Mouse (Mus musculus): ENCODE measurements around the gene Ngly1.

Ngly1 gene

DNA sequence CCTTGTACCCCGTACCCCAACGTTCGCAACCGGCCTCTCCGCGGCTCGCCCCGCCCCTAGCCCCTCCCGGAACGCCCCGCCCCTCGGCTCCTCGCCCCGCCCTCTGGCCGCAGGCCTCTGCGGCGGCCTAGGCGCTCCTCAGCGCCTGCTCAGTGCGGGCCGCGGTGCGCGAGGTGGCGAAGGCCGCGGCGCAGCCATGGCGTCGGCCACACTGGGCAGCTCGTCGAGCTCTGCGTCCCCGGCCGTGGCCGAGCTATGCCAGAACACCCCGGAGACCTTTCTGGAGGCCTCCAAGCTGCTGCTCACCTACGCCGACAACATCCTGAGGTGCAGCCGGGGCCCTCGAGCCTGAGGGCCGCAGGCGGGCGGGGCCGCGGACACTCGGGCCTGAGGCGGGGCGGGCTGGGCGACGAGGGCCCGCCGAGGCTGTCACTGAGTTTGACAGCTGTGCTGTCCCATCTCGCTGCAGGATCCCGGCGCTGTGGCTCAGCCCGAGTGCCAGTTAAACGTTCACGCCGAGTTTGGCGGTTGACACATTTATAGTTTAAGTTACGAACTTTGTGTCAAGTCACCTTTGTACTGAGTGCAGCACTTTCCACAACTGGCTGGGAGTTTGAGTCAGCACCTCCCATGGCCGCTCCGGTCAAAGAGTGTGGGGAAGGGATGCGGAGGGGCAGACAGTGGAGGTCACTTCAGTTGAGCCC, at the start of gene Ngly1, which contains the start of gene Oxsm:
Gene Ngly1 (plus strand): TSS at position 110 of the 704 bp plus-strand sequence.
Gene Oxsm (minus strand): TSS at position 638 of the 704 bp plus-strand sequence.
- DNase-seq (ENCODE audit: low spot score in 2 of 2) = peak; percentile 86 to 89

DNA sequence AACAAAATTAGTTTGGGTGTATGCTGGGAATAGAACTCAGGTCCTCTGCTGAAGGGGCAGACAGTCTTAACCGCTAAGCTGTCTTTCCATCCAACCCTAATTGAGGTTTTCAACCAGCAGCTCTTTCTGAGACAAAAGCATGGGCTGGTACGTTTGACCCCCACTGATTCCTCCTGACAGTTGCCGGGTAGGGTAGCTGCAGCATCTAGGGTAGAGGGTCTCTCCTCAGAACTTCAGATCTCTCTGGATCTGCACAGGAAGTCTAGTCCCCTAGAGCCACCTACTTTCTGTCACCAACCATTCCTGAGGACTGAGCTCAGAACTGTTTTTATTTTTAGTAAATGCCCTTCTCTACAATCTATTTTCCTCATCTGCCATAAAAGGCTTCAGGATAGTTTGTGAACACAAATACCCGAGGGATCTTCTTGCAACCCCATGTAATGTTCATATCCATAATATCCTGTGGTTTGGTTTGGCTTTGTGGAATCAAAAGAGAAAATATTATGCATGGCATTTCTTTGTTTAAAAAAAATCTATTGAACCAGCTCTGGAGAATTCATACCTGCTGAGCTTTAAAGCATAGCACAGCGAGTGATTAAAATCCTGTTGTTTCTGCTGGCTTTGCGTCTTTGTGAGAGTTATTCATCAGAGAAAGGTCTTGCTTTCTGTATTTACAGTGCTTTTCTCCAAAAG, 48.7 kb upstream of the Ngly1 start:
- no peak for DNase-seq (ENCODE audit: low spot score in 2 of 2)

DNA sequence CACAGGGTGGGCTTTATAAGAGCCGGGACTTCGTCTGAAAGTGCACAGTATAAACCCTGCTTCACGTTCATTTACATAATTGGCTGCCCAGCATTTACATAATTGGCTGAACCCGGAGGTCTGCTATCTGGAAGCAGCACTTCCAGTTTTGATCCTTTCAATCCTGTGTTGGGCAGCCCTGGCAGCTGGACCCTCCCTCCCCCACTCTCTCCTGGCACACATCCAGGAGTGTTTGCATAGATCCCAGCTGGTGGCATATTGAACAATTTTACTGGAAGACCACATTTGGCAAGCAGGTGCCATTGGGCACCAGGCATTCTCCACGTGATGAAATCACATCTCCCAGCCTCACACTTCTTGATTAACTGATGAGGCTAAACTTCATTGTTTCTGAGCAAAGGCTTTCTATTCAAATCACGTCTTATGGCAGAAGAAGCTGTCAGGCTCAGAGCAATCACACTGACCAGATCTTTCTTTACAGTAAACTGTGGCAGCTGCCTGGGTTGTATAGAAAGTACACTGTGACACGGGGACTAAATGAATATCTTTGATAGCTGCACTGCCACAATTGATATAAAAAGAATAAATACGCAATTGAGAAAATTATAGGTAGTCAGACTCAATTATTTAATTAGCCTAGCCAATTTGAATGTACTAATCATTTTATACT, 48.0 kb upstream of the Ngly1 start:
- DNase-seq (ENCODE audit: low spot score in 2 of 2) = no peak

DNA sequence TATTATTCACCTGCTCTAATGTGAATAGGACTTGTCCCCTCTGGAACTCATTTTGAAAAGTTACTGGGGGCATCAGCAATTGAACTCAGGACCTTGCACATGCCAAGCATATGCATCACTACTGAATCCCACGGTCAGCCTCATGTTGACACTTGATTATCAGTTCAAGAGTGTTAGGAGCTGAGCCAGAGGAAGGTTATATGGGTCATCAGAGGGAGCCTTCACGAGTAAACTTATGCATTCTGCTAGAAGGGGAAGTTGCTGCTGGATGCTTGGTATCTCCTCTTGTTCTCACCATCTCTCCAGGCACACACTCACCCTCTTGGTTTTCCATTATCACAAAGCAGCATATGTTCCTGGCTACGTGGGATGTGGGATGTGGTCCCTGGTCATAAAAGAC, 47.4 kb upstream of the Ngly1 start:
- DNase-seq (ENCODE audit: low spot score in 2 of 2) = no peak

DNA sequence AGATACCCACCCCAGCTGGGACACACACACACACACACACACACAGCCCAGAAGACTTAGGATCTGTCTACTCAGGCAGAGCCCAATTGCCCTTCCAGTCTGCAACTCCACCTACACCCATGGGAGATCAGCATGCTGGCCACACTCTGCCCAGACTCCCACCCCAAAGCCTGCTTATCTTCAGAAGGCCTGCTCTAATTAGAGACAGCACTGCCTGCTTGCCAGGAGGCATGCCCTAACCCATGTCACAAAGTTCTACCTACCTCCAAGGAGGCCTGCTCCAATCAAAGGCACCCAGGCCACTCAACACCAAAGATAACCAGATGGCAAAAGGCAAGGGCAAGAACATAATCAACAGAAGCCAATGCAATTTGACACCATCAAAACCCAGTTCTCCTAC, 41.4 kb upstream of the Ngly1 start:
- no peak for DNase-seq (ENCODE audit: low spot score in 2 of 2)

DNA sequence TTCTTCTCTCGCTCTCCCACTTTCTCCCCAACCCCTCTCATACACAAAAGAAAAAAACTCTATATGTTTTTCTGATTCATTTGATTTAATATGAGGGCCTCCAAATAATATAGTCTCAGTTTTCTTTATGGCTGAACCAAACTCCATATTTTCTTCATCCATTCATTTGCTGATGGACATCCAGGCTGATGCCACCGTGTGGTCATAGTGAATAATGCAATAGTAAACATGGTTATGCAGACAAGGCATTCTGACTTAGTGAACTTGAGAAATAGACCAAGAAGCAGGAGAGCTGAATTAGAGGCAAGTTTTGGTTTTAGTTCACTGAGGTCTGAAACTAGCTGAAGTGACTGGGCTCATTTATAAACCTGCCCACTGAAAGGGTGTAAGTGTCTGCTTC, 30.1 kb upstream of the Ngly1 start:
- DNase-seq (ENCODE audit: low spot score in 2 of 2) = no peak

DNA sequence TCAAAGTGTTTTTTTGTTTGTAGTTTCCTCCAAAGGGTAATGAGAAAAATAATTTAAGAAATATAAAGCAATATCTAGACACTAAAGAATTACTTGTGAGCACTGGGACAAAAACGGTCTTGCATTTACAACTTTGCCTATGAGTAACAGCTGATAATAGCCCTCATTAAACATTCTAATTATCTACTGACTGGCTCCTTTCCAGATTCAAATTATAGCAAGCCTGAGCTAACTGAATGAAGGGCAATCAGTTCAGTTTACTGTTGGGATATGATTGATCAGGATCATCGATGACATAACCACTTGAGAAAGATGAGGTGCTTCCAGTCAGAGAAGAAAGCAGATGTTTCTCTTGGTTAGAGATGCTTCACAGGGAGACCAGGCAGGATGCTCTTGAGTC, 19.7 kb upstream of the Ngly1 start:
- no peak for DNase-seq (ENCODE audit: low spot score in 2 of 2)

DNA sequence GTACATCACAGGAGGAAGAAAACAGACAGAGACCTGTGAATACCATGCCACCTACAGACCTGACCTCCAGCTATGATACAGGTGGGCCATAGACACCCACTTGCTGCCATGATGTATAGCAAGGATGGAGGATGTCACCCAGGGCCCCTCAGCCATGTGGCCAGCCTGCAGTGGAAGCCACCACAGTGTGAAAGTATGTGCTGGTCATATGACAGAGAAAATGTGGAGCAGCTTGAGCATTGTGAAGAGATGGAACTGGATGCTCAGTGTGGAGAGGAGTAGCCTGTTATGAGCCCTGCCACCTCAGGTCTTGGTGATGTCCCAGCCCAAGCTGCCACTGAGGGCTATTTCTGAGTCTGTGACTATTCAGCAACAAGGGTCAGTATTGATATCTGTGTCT, 18.5 kb upstream of the Ngly1 start:
- no peak for DNase-seq (ENCODE audit: low spot score in 2 of 2)

DNA sequence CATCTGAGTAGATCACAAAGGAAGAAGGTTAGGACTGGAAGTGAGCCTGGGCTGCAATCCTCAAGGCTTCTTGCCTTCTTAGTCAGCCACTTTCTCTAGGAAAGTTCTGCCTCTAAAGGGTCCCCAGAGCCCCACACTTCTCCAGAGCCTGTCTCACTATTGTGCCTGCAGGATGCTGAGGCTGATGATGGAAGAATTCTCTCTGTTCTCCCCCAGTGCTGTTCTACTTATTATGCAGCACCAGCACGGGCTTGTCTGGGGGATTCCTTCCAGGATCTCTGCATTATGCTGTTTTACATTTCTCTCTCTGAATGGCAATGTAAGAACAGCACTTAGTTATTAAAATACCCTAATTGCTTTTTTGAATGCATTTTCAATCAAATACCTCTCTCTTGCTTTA, 15.6 kb upstream of the Ngly1 start:
- DNase-seq (ENCODE audit: low spot score in 2 of 2) = no peak

DNA sequence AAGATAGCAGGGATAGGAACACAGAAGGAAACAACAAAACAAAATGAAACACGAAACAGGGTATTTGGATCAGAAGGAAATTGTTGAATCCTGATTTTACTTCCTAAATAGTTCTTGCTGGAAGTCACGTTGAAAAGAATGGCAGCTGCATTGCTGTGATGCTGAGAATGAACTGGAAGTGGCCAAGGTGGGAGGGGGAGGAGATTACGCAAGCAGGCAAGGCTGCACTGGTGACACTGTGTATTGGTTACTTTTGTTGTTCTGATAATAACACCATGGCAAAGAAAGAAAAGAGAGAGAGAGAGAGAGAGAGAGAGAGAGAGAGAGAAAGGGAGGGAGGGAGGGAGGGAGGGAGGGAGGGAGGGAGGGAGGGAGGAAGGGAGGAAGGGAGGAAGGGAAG, 12.6 kb upstream of the Ngly1 start:
- DNase-seq (ENCODE audit: low spot score in 2 of 2) = no peak

DNA sequence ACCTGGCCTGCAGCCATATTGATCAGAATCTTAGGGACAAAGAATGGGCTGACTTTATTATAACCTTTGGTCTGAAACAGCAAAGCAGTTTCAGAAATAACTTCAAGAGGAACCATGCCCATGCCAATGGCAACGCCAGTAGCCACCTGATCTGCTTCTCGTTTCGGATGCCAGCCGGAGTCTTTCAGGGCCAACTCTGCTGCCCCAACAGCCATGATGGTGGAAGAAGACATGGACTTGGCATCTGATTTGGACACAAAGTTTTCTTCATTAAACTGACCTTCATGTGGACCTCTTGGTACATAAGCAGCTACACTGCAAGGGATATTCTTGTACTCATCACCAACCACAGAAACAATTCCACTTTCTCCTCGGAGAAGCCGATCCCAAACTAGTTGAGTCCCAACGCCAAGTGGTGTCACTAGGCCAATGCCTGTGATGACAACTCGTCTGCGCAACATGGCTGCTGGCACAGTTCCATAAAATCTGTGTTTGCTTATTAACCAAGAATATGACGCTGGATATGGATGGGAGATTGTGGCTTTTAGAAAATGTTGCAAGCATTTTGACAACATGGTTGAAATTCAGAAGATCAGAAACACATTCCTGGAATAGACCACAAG, 6.8 kb upstream of the Ngly1 start:
- DNase-seq (ENCODE audit: low spot score in 2 of 2) = no peak

DNA sequence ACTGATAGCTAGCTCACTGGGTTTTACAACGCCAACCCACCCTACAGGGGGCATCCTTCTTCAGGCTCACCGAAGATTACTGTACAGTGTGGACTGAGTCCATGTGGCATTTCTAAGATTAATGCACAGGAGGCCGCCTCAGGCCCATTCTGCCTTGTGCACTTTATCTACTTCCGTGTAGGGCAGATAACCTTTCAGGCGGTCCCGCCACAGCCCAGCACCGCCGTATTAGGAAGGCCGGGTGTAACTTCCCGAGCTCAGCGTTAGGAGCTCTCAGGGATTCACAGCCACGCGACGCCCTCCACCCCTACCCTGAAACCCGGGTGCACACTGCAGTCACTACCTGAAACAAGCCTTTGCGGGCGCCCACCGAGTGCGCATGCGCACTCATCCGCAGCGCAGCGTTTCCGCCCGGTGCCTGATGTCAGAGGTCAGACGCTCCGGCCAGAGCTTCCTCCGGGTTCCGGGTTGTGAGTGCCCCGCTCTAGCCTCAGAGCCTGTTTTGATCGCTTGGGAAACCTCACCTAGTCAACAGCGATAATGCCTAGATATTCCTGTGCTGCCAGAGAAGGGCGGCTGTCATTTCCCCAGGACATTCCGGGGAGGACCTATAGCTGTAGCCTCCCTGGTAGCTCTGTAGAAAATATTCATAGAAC, 6.0 kb upstream of the Ngly1 start:
- DNase-seq (ENCODE audit: low spot score in 2 of 2) = peak; percentile 90 to 93

DNA sequence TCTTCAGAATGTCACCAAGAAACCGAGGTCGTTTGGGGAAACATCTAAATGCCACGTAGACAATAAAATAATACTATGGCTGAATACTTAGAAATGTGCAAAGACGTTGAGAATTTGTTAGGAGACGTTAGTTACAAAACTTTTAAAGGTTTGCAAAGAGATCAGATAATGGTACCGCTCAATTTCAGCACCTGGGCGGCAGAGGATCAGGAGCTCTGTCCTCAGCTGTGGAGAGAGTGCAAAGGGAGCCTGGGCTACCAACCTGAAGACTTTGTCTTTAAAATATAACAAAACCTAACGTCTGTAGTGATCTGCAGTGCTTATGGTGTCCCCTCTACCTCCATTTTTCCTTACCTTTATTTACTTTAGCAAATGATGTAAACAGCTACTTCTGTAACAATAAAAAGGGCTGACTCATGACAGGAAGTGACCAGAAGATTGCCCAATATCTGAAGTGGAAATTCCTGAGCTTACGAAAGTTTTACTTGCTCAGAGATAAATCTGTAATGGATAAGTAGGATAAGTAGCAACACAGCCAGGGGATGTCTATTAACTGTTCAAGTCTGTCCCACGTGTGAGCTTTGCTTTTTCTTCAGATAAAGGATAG, 5.4 kb upstream of the Ngly1 start:
- peak; percentile 40 to 63 for DNase-seq (ENCODE audit: low spot score in 2 of 2)

DNA sequence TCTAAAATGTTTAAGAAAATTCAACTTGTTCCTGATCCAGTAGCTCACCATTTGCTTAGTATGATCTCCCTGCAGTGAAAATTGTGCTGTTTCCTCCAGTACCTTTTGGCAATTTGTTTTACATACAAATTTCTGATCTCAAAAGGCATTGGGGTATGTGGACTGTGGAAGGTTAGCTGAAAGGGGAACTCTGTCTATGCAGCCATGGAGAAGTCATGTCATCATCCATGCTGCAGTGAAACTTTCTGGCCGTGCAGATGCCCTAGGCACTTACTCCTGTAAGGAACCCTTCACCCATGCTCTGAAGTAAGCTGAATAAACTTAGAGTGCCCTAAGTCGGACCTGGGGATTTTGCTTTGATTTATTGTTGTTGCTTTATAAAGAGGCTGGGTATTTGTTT, 4.7 kb upstream of the Ngly1 start:
- DNase-seq (ENCODE audit: low spot score in 2 of 2) = no peak

DNA sequence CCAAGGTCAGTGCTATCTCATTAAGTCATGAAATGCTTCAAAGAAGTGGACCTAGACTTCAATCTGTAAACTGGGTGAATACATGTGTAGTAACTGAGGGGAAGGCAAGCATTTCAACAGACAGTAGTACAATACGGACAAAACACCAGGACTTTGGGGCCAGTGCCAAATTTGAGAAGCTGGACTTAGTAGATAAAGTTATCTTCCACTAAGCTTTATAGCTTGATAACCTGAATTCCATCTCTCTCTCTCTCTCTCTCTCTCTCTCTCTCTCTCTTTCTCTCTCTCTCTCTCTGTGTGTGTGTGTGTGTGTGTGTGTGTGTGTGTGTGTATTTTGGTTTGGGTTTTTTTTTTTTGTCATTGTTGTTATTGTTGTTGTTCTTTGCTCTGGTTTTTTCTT, 4.0 kb upstream of the Ngly1 start:
- DNase-seq (ENCODE audit: low spot score in 2 of 2) = no peak

DNA sequence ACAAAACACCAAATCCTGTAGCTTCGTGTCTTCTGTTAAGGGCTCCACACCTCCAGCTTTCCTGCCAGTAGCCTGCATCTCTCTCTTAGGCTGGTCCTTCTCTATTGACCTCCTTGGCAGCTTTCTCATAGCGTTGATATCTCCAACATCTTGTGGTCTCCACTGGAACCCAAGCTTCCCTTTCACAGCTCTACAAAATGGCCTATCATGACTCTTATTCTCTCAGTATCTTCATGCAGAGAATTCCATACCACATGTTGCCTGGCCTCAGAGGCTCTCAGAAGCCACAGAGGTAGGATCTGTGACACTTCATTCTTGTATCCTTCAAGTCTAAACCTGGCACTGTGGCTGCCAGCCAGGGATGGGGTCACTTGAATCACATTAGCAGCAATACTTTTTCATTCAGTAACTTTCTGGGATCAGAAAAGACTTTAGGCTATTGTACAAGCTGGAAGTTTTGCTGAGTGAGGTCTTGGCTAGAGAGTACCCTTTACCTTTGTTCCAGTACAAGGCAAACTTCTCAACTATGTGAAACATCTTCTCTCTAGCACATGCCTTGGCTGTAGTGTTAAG, 2.7 kb upstream of the Ngly1 start:
- no peak for DNase-seq (ENCODE audit: low spot score in 2 of 2)

DNA sequence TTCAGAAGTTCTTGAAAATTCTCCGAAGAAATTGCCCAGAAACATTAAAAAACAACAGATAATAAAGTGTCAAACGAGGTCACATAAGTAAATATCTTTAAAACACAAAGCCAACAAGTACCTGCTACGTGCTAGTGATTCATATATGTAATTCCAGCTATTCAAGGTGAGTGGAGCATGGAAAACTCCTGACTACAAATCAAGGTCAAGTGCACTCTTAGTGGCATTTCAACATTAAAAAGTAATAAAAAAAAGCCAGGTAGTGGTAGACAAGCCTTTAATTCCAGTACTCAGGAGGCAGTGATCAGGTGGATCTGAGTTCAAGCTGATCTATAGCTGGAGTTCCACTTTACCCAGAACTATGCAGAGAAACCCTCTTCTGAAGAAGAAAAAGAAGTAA, 945 bp upstream of the Ngly1 start:
- no peak for DNase-seq (ENCODE audit: low spot score in 2 of 2)

DNA sequence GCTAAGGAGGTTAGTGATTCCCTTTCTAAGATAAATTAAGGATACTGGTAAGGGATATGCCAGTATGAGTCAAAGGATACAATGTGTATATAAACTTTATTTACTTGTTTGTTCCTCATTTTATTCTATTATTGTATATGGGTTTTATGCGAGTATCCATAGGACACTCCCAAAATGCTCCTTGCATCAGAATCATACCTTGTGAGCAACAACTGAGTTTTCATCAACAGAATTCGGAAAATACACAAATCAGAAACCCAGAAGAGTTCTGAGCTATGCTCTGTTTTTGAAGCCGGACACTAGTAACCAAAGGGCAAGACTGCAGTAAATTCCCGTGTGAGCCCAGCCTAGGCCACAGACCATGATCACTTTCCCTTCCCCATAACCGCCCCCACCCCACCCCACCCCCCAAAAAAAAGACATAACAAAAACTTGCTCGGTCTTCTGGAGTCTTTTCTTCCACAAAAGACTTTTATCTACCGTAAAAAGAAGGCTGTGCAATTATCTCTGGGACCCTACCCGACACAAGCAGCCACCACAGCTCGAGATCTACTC, 400 bp upstream of the Ngly1 start:
- no peak for DNase-seq (ENCODE audit: low spot score in 2 of 2)

DNA sequence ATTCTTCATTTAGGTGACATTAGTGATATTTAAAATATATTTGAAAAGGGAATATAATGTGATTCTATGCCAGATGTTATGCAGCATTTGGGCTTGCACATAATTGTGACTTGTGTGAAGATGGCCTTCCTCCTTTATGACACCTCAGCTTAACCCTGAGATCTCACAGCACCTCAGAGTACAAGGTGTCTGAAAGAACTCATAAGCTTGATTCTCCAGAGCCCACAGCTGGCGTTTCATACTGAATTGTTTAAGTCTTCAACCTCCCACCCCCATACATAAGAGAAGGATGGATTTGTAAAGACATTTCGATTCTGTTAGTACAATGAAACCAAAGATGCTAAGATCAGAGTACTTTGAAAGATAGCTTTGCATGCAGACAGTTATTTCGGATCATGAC, 1.0 kb downstream of the Ngly1 start:
- no peak for DNase-seq (ENCODE audit: low spot score in 2 of 2)

DNA sequence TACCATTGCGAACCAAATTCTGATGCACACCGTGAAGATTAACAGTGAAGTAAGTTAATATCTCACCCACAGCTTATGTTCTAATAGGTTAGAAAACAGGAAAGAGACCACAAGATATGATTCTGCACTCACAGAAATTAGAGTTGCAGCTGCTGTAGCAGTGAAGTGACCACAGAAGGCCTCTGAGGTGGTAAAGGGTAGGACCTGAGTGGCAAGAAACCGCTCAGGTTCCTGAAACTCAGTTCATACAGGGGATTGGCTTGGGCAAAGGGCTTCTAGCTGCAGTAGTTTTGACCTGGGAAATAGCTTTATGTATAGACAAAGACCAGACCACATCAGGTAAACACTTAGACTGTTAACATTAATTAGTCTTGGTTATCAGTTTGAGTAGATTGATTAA, 6.7 kb downstream of the Ngly1 start:
- no peak for DNase-seq (ENCODE audit: low spot score in 2 of 2)

DNA sequence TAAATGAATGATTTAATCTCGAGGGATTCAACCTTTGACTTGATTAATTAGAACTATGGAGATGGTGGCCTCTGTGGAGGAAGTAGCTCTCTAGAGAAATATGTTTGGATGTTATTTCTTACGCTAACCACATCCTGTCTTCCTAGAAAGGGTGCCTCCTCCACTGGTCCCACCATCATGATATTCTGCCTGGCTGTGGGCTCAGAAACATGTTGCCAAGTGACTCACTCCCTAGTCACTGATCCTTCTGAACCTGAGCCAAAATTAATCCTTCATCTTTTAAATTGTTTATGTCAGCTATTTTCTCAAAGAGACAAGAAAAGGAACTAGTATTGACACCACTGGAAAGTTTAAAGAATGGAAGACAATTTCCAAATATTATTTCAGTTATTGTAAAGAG, 7.1 kb downstream of the Ngly1 start:
- DNase-seq (ENCODE audit: low spot score in 2 of 2) = no peak
